Mouse (Mus musculus) liver, adult 2 months (tissue): ENCODE results near the gene Gm5737.

ENCODE experiments used
- CTCF ChIP-seq: fragments of 200-500 bp; IDR thresholded peaks from 2 replicates; pipeline ENCODE4 v1.5.1; 2011; ENCODE audit warnings: low read depth, low read length, control low read depth
- POLR2A ChIP-seq: fragments of 200-500 bp; IDR thresholded peaks from 2 replicates; pipeline ENCODE4 v1.6.1; 2011; ENCODE audit warnings: low read length, control low read depth; ENCODE audit not compliant: insufficient read depth; ENCODE audit errors: extremely low read depth

DNA sequence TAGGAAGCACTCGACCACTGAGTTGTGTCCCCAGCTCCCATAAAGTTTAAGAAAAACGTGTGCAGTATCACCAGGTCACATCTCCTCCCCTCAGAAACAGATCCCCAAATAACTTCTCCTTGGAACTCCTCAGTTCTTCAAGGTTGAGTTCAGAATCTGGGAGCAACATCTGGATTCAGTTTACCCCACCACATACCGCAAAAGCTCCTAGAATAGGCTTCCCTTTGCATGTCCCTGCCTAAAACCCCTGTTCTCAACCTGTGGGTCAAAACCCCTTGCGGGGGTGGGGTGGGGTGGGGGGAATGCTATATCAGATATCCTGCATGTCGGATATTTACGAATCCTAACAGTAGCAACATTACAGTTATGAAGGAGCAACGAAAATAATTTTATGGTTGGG lies 50.5 kb downstream of the Gm5737 start:
- TF ChIP-seq CTCF = no peak
- no peak for TF ChIP-seq POLR2A
